Mouse (Mus musculus) liver, adult 2 months (tissue): ENCODE results near the gene Fgf4. TPM values are rescaled to one million over a fixed set of nuclear protein-coding genes. Genes with fewer than 3 reads are reported as not detected.

Experiments
- DNase-seq: peaks from one replicate; pipeline ENCODE4 v3.0.0-alpha.2; 2011; ENCODE audit warnings: low read depth, low spot score; ENCODE audit errors: extremely low read depth
- H3K27ac ChIP-seq: fragments of 200-500 bp; replicated peaks from 2 replicates; pipeline ENCODE4 v1.5.1; 2012; ENCODE audit warnings: low read depth, mild to moderate bottlenecking, control low read depth, inconsistent platforms, low read length; ENCODE audit not compliant: insufficient read depth
- H3K27me3 ChIP-seq: fragments of 200-500 bp; 2 replicates; pipeline ENCODE4 v1.6.1; 2012; ENCODE audit warnings: mild to moderate bottlenecking, moderate library complexity, low read length, inconsistent platforms; ENCODE audit not compliant: control insufficient read depth, insufficient read depth
- H3K36me3 ChIP-seq: fragments of 200-500 bp; 2 replicates; pipeline ENCODE4 v1.6.1; 2012; ENCODE audit warnings: low read length, inconsistent platforms; ENCODE audit not compliant: control insufficient read depth, insufficient read depth
- H3K4me1 ChIP-seq: fragments of 200-500 bp; 2 replicates; pipeline ENCODE4 v1.6.1; 2011; ENCODE audit warnings: low read length; ENCODE audit not compliant: control insufficient read depth, insufficient read depth
- H3K4me3 ChIP-seq: fragments of 200-500 bp; 2 replicates; pipeline ENCODE4 v1.5.1; 2011; ENCODE audit warnings: low read depth, mild to moderate bottlenecking, control low read depth, low read length, moderate library complexity; ENCODE audit not compliant: insufficient read depth
- H3K79me2 ChIP-seq: fragments of 200-500 bp; 2 replicates; pipeline ENCODE4 v1.6.1; 2012; ENCODE audit warnings: inconsistent platforms, mild to moderate bottlenecking, low read length, moderate library complexity; ENCODE audit not compliant: control insufficient read depth, insufficient read depth
- H3K9ac ChIP-seq: fragments of 200-500 bp; 2 replicates; pipeline ENCODE4 v1.6.1; 2012; ENCODE audit warnings: low read depth, mild to moderate bottlenecking, control low read depth, inconsistent platforms, low read length
- CTCF ChIP-seq: fragments of 200-500 bp; IDR thresholded peaks from 2 replicates; pipeline ENCODE4 v1.5.1; 2011; ENCODE audit warnings: low read depth, low read length, control low read depth
- POLR2A ChIP-seq: fragments of 200-500 bp; IDR thresholded peaks from 2 replicates; pipeline ENCODE4 v1.6.1; 2011; ENCODE audit warnings: low read length, control low read depth; ENCODE audit not compliant: insufficient read depth; ENCODE audit errors: extremely low read depth
- WGBS: fragments of 180-500 bp; shearing (Covaris S2); methylation state at CpG from one replicate; pipeline ENCODE4 v1.1.7; 2018; 5-methylcytosine and 5-hydroxymethylcytosine counted together
- polyA plus RNA-seq: library from polyadenylated mRNA; depleted of rRNA; stranded (reverse); fragments of >200 nt; gene quantifications from 2 replicates; pipeline ENCODE4 v1.2.3, GENCODE M21; 2012
- total RNA-seq: library from RNA; depleted of rRNA; stranded (reverse); fragments of >200 nt; gene quantifications from 2 replicates; pipeline ENCODE4 v1.2.3, GENCODE M21; 2014

Gene Fgf4
- total and polyA plus RNA-seq, 2 experiments, result not detected

- Histone ChIP-seq H3K4me1 (no peaks in the 10 kb centered on the region), H3K9ac (no peak overlapping the region), H3K27me3 (no peaks in the 10 kb centered on the region; the same call in 1 of the 2 replicates), H3K36me3 (no peaks in the 10 kb centered on the region), H3K27ac (no peak overlapping the region), H3K79me2 (no peaks in the 10 kb centered on the region), H3K4me3 (no peak overlapping the region)
- DNase-seq, result no peak
- WGBS, result 28% methylated on average over 3 of the region's 3 CpGs
- TF ChIP-seq CTCF (no peak), POLR2A (no peak)
Observed at GRCm38 (mm10) chr7:144854966-144855365, 7.8 kb downstream of the Fgf4 start.

- 92% methylated on average over 7 of the region's 7 CpGs for WGBS
- Histone ChIP-seq H3K36me3 (no peaks in the 10 kb centered on the region), H3K4me1 (no peaks in the 10 kb centered on the region), H3K4me3 (no peak overlapping the region), H3K27ac (no peak overlapping the region), H3K79me2 (no peaks in the 10 kb centered on the region), H3K27me3 (peaks cover 19% of the 10 kb centered on the region), H3K9ac (no peak overlapping the region)
- TF ChIP-seq POLR2A (no peak), CTCF (no peak)
- no peak for DNase-seq
Observed at GRCm38 (mm10) chr7:144857158-144857557, 10.0 kb downstream of the Fgf4 start.

- no peak for DNase-seq
- peaks cover 24% of the 10 kb centered on the region for H3K27me3 ChIP-seq
- H3K27ac ChIP-seq, result no peak overlapping the region
- WGBS, result 88% methylated on average over 3 of the region's 3 CpGs
- H3K79me2 ChIP-seq, result no peaks in the 10 kb centered on the region
- H3K4me3 ChIP-seq, result no peak overlapping the region
- TF ChIP-seq CTCF (no peak), POLR2A (no peak)
- H3K36me3 ChIP-seq, result no peaks in the 10 kb centered on the region
- no peaks in the 10 kb centered on the region for H3K4me1 ChIP-seq
- no peak overlapping the region for H3K9ac ChIP-seq
Observed at GRCm38 (mm10) chr7:144857826-144858342, 10.7 kb downstream of the Fgf4 start.

- Histone ChIP-seq H3K79me2 (no peaks in the 10 kb centered on the region), H3K27ac (no peak overlapping the region), H3K4me1 (no peaks in the 10 kb centered on the region), H3K4me3 (no peak overlapping the region), H3K36me3 (no peaks in the 10 kb centered on the region), H3K9ac (no peak overlapping the region), H3K27me3 (peaks cover 28% of the 10 kb centered on the region)
- no peak for DNase-seq
- TF ChIP-seq POLR2A (no peak), CTCF (no peak)
- 94% methylated on average over 1 of the region's 1 CpGs for WGBS
Observed at GRCm38 (mm10) chr7:144858702-144859101, 11.5 kb downstream of the Fgf4 start.

- DNase-seq, result no peak
- peaks cover 35% of the 10 kb centered on the region for H3K27me3 ChIP-seq
Observed at GRCm38 (mm10) chr7:144861056-144861768, 14.0 kb downstream of the Fgf4 start.

GRCm38 (mm10) chr7:144861769-144862070, 14.6 kb downstream of the Fgf4 start:
- H3K4me1 ChIP-seq, result no peaks in the 10 kb centered on the region
- no peak overlapping the region for H3K4me3 ChIP-seq
- peaks cover 35% of the 10 kb centered on the region for H3K27me3 ChIP-seq
- no peaks in the 10 kb centered on the region for H3K36me3 ChIP-seq
- TF ChIP-seq POLR2A (no peak), CTCF (no peak)
- no peak for DNase-seq
- H3K9ac ChIP-seq, result no peak overlapping the region
- no peaks in the 10 kb centered on the region for H3K79me2 ChIP-seq
- no peak overlapping the region for H3K27ac ChIP-seq
- 3% methylated on average over 28 of the region's 28 CpGs for WGBS

More at GRCm38 (mm10) chr7:144861056-144861768, 14.0 kb downstream of the Fgf4 start:
- 3% methylated on average over 72 of the region's 72 CpGs for WGBS
- no peaks in the 10 kb centered on the region for H3K79me2 ChIP-seq
- no peak overlapping the region for H3K27ac ChIP-seq
- H3K4me1 ChIP-seq, result no peaks in the 10 kb centered on the region
- no peak overlapping the region for H3K4me3 ChIP-seq
- TF ChIP-seq CTCF (no peak), POLR2A (no peak)
- H3K36me3 ChIP-seq, result no peaks in the 10 kb centered on the region
- H3K9ac ChIP-seq, result no peak overlapping the region
